Mouse (Mus musculus): ENCODE results near the gene Tsc22d3. TPM values are rescaled to one million over a fixed set of nuclear protein-coding genes. Genes with fewer than 3 reads are reported as not detected.

Gene Tsc22d3
- polyA plus RNA-seq, 1 experiment from 2014 or later, result 124 TPM

DNA sequence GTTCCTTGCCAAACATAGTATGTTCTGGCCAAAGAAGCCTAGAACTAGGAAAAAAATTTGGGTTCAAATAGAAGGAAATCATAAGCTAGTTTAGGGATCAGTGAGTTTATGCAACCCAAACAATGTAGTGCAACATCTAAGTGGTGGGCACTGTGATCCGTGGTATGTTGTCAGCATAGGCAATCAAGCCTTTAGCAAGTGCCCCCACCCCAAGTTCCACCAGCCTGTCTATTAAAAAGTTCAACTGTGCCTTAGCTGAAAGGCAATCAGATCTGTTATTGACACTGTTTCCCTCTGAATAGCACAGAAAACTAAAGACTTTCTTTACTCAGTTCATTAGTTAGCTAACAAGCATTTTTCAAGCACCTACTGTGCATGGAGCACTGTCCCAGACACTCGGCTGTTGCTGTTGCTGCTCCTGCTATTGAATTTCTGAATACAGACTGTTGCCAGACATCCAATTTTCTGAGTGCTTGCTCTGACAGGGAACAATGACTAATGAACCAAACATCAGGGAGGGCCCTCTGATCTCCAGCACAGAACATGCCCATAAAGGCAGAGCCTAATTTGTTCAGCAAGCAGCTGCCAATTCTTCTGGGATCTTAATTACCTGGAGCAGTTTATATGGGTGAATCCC, 27.6 kb downstream of the Tsc22d3 start:
- no peaks in the 10 kb centered on the region for H3K36me3 ChIP-seq (ENCODE audit: control insufficient read depth, insufficient read depth, low read length)
- WGBS, result 28% methylated on average over 2 of the region's 2 CpGs

DNA sequence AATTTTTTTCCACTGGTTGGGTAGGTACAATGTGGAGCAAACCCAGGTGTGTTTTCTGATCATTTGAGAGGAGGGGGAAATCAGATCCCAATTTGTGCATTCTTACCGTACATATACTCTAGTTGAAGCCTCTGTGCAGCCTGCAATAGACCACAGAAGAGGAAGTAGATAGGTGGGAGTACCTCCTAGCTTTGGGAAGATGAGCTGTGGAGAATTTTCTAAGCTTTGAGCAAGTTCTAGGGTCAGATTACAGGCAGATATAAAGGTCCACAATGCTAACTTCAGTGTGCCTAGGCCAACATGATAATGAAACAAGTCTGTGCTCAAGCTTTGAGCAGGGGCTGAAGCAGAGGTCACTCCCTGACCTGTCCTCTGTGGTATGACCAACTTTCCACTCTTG, 30.9 kb downstream of the Tsc22d3 start:
- H3K36me3 ChIP-seq (ENCODE audit: control insufficient read depth, insufficient read depth, low read length), result no peaks in the 10 kb centered on the region
- no peaks in the 10 kb centered on the region for H3K9me3 ChIP-seq (ENCODE audit: control insufficient read depth, low read length)
- no peak overlapping the region for H3K4me3 ChIP-seq (ENCODE audit: low read depth, low read length)
- H3K4me1 ChIP-seq (ENCODE audit: control insufficient read depth, insufficient read depth, low read length), result no peaks in the 10 kb centered on the region
- ATAC-seq (ENCODE audit: low read depth), result no peak
- H3K27ac ChIP-seq (ENCODE audit: low read depth, low read length), result no peak overlapping the region
- no peak overlapping the region for H3K4me2 ChIP-seq (ENCODE audit: low read depth, low read length)
- WGBS, result 95% methylated on average over 1 of the region's 1 CpGs
- no peaks in the 10 kb centered on the region; the same call in none of the 2 replicates for H3K27me3 ChIP-seq (ENCODE audit: control insufficient read depth, insufficient read depth, low read length)
- H3K9ac ChIP-seq (replicated peaks; ENCODE audit: low read depth, low read length), result no peak overlapping the region

More for the DNA sequence above, 27.6 kb downstream of the Tsc22d3 start:
- Histone ChIP-seq H3K4me3 (ENCODE audit: low read depth, low read length) (no peak overlapping the region), H3K27ac (ENCODE audit: low read depth, low read length) (no peak overlapping the region), H3K9ac (replicated peaks; ENCODE audit: low read depth, low read length) (no peak overlapping the region), H3K4me2 (ENCODE audit: low read depth, low read length) (no peak overlapping the region), H3K9me3 (ENCODE audit: control insufficient read depth, low read length) (no peaks in the 10 kb centered on the region), H3K27me3 (ENCODE audit: control insufficient read depth, insufficient read depth, low read length) (no peaks in the 10 kb centered on the region; the same call in none of the 2 replicates), H3K4me1 (ENCODE audit: control insufficient read depth, insufficient read depth, low read length) (no peaks in the 10 kb centered on the region)
- ATAC-seq (ENCODE audit: low read depth), result no peak

- no peaks in the 10 kb centered on the region; the same call in none of the 2 replicates for H3K27me3 ChIP-seq (ENCODE audit: control insufficient read depth, insufficient read depth, low read length)
- no peak overlapping the region for H3K9ac ChIP-seq (replicated peaks; ENCODE audit: low read depth, low read length)
- 71% methylated on average over 1 of the region's 1 CpGs for WGBS
Observed at GRCm38 (mm10) chrX:140567711-140568407, 32.6 kb downstream of the Tsc22d3 start.

GRCm38 (mm10) chrX:140565759-140566158, 34.7 kb downstream of the Tsc22d3 start:
- WGBS, result 94% methylated on average over 2 of the region's 2 CpGs

More at GRCm38 (mm10) chrX:140567711-140568407, 32.6 kb downstream of the Tsc22d3 start:
- ATAC-seq (ENCODE audit: low read depth), result no peak
- Histone ChIP-seq H3K36me3 (ENCODE audit: control insufficient read depth, insufficient read depth, low read length) (no peaks in the 10 kb centered on the region), H3K9me3 (ENCODE audit: control insufficient read depth, low read length) (no peaks in the 10 kb centered on the region), H3K4me1 (ENCODE audit: control insufficient read depth, insufficient read depth, low read length) (no peaks in the 10 kb centered on the region), H3K4me3 (ENCODE audit: low read depth, low read length) (no peak overlapping the region), H3K27ac (ENCODE audit: low read depth, low read length) (no peak overlapping the region), H3K4me2 (ENCODE audit: low read depth, low read length) (no peak overlapping the region)

DNA sequence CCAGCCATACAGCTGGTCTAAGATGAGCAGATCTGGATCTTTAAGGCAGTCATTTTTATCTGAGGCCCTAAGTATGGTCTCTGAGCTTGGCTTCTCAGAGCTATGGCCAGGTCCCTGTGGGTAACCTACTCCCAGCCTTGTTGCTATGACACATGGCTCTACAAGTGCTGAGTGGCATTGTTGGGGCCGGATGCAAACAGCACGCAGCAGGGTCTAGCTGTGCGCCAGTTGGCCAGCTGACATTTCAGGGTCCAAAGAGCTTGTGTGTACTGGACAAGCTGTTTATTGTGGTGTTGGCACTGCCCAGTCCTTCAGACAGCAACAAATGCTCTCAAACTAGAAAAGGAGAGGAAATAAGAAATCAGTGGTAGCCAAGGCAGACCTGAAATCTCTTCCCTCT, 35.2 kb downstream of the Tsc22d3 start:
- no peaks in the 10 kb centered on the region for H3K36me3 ChIP-seq (ENCODE audit: control insufficient read depth, insufficient read depth, low read length)
- H3K27me3 ChIP-seq (ENCODE audit: control insufficient read depth, insufficient read depth, low read length), result no peaks in the 10 kb centered on the region; the same call in 1 of the 2 replicates
- no peak for ATAC-seq (ENCODE audit: low read depth)
- no peaks in the 10 kb centered on the region for H3K9me3 ChIP-seq (ENCODE audit: control insufficient read depth, low read length)
- H3K4me2 ChIP-seq (ENCODE audit: low read depth, low read length), result no peak overlapping the region
- H3K4me1 ChIP-seq (ENCODE audit: control insufficient read depth, insufficient read depth, low read length), result no peaks in the 10 kb centered on the region
- H3K4me3 ChIP-seq (ENCODE audit: low read depth, low read length), result no peak overlapping the region
- no peak overlapping the region for H3K9ac ChIP-seq (replicated peaks; ENCODE audit: low read depth, low read length)
- H3K27ac ChIP-seq (ENCODE audit: low read depth, low read length), result no peak overlapping the region
- 87% methylated on average over 3 of the region's 3 CpGs for WGBS

More at GRCm38 (mm10) chrX:140565759-140566158, 34.7 kb downstream of the Tsc22d3 start:
- no peaks in the 10 kb centered on the region for H3K4me1 ChIP-seq (ENCODE audit: control insufficient read depth, insufficient read depth, low read length)
- no peaks in the 10 kb centered on the region for H3K9me3 ChIP-seq (ENCODE audit: control insufficient read depth, low read length)
- H3K9ac ChIP-seq (replicated peaks; ENCODE audit: low read depth, low read length), result no peak overlapping the region
- H3K27ac ChIP-seq (ENCODE audit: low read depth, low read length), result no peak overlapping the region
- ATAC-seq (ENCODE audit: low read depth), result no peak
- H3K27me3 ChIP-seq (ENCODE audit: control insufficient read depth, insufficient read depth, low read length), result no peaks in the 10 kb centered on the region; the same call in 1 of the 2 replicates
- no peaks in the 10 kb centered on the region for H3K36me3 ChIP-seq (ENCODE audit: control insufficient read depth, insufficient read depth, low read length)
- H3K4me3 ChIP-seq (ENCODE audit: low read depth, low read length), result no peak overlapping the region
- no peak overlapping the region for H3K4me2 ChIP-seq (ENCODE audit: low read depth, low read length)

DNA sequence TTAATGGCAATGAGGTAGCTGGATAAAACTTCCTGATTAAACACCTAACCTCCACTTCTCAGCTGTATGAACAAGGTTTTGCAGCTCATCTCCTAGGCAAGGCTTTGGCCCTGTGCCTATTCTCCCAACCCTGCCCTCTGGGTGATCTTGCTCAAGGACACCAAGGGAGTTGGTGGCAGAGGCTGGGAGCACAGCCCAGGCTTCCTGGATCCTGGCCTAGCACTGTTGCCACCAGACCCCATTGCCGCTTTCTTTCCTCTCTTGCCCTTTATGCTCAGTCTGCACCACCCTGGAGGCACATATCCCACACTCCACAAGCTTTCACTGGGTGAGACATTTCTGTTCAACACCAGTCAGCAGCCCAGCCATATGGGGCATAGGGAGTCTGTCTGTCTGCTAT, 35.7 kb downstream of the Tsc22d3 start:
- no peaks in the 10 kb centered on the region; the same call in 1 of the 2 replicates for H3K27me3 ChIP-seq (ENCODE audit: control insufficient read depth, insufficient read depth, low read length)
- no peak overlapping the region for H3K9ac ChIP-seq (replicated peaks; ENCODE audit: low read depth, low read length)
- no peak for ATAC-seq (ENCODE audit: low read depth)

GRCm38 (mm10) chrX:140558176-140558844, 42.1 kb downstream of the Tsc22d3 start:
- no peak overlapping the region for H3K27ac ChIP-seq (ENCODE audit: low read depth, low read length)
- H3K36me3 ChIP-seq (ENCODE audit: control insufficient read depth, insufficient read depth, low read length), result no peaks in the 10 kb centered on the region
- no peaks in the 10 kb centered on the region; the same call in 1 of the 2 replicates for H3K27me3 ChIP-seq (ENCODE audit: control insufficient read depth, insufficient read depth, low read length)
- no peaks in the 10 kb centered on the region for H3K4me1 ChIP-seq (ENCODE audit: control insufficient read depth, insufficient read depth, low read length)
- H3K9me3 ChIP-seq (ENCODE audit: control insufficient read depth, low read length), result no peaks in the 10 kb centered on the region
- no peak for ATAC-seq (ENCODE audit: low read depth)
- no peak overlapping the region for H3K4me3 ChIP-seq (ENCODE audit: low read depth, low read length)
- H3K9ac ChIP-seq (replicated peaks; ENCODE audit: low read depth, low read length), result no peak overlapping the region
- 77% methylated on average over 6 of the region's 6 CpGs for WGBS
- no peak overlapping the region for H3K4me2 ChIP-seq (ENCODE audit: low read depth, low read length)

More for the DNA sequence above, 35.7 kb downstream of the Tsc22d3 start:
- no peaks in the 10 kb centered on the region for H3K36me3 ChIP-seq (ENCODE audit: control insufficient read depth, insufficient read depth, low read length)
- no peak overlapping the region for H3K27ac ChIP-seq (ENCODE audit: low read depth, low read length)
- WGBS, result 82% methylated on average over 1 of the region's 1 CpGs
- H3K9me3 ChIP-seq (ENCODE audit: control insufficient read depth, low read length), result no peaks in the 10 kb centered on the region
- no peaks in the 10 kb centered on the region for H3K4me1 ChIP-seq (ENCODE audit: control insufficient read depth, insufficient read depth, low read length)
- no peak overlapping the region for H3K4me2 ChIP-seq (ENCODE audit: low read depth, low read length)
- no peak overlapping the region for H3K4me3 ChIP-seq (ENCODE audit: low read depth, low read length)

DNA sequence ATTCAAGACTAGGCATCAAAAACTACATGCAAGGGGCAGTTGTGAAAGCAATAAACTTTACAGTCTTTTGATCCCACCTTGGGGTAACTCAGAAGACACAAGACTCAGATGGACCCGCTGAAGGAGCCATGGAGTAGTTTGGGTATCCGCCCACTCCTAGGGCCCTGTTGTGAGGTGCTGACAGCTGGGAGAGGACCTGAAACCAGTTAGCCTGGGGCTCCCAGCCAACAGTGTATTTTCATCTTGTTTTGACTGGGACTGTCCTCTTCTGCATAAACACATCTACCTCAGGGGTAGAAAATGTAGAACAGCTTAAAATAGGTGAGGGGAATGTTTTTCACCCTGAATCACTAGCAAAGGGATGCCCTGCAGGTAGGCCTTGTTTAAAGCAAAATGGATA, 44.5 kb downstream of the Tsc22d3 start:
- no peak overlapping the region for H3K27ac ChIP-seq (ENCODE audit: low read depth, low read length)
- H3K27me3 ChIP-seq (ENCODE audit: control insufficient read depth, insufficient read depth, low read length), result no peaks in the 10 kb centered on the region; the same call in 1 of the 2 replicates
- H3K4me1 ChIP-seq (ENCODE audit: control insufficient read depth, insufficient read depth, low read length), result no peaks in the 10 kb centered on the region
- no peak for ATAC-seq (ENCODE audit: low read depth)
- H3K4me3 ChIP-seq (ENCODE audit: low read depth, low read length), result no peak overlapping the region
- no peak overlapping the region for H3K4me2 ChIP-seq (ENCODE audit: low read depth, low read length)
- WGBS, result 66% methylated on average over 2 of the region's 2 CpGs
- no peaks in the 10 kb centered on the region for H3K9me3 ChIP-seq (ENCODE audit: control insufficient read depth, low read length)
- no peaks in the 10 kb centered on the region for H3K36me3 ChIP-seq (ENCODE audit: control insufficient read depth, insufficient read depth, low read length)
- H3K9ac ChIP-seq (replicated peaks; ENCODE audit: low read depth, low read length), result no peak overlapping the region

DNA sequence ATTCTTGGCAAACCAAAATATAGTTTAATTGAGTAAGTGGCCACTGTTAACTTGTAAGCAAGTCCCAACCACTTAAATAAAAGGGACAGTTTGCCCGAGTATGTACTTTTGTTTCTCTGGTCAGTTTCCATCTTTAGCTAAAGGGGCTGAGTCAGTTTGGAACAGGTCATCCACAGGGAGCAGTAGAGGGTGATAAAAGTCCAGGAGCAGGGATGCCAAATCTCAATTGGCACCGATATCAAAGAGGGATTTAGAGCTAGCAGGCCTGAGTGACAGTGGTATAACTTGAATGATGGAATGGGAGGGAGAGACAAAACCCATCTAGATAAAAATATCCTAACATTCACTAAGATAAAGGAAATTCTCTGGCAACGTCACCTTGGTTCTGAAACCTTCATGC, 45.0 kb downstream of the Tsc22d3 start:
- Histone ChIP-seq H3K27ac (ENCODE audit: low read depth, low read length) (no peak overlapping the region), H3K4me1 (ENCODE audit: control insufficient read depth, insufficient read depth, low read length) (no peaks in the 10 kb centered on the region), H3K36me3 (ENCODE audit: control insufficient read depth, insufficient read depth, low read length) (no peaks in the 10 kb centered on the region), H3K4me3 (ENCODE audit: low read depth, low read length) (no peak overlapping the region), H3K27me3 (ENCODE audit: control insufficient read depth, insufficient read depth, low read length) (no peaks in the 10 kb centered on the region; the same call in 1 of the 2 replicates), H3K4me2 (ENCODE audit: low read depth, low read length) (no peak overlapping the region), H3K9ac (replicated peaks; ENCODE audit: low read depth, low read length) (no peak overlapping the region), H3K9me3 (ENCODE audit: control insufficient read depth, low read length) (no peaks in the 10 kb centered on the region)
- 76% methylated on average over 3 of the region's 3 CpGs for WGBS
- ATAC-seq (ENCODE audit: low read depth), result no peak
